Mouse (Mus musculus) ES-E14 (cell line): Measurements from ENCODE around the gene Olfr6.
"Not testable (repeated sequence)": the region's sequence is repeated elsewhere in the genome, so short reads cannot be mapped to it uniquely, and the experiment has no call there.

Source experiments
- CHD2 ChIP-seq: IDR thresholded peaks from 2 replicates; pipeline ENCODE4 v1.6.1; 2014; ENCODE audit warnings: mild to moderate bottlenecking, low read depth, low read length, inconsistent platforms
- HCFC1 ChIP-seq: IDR thresholded peaks from 2 replicates; pipeline ENCODE4 v1.6.1; 2012; ENCODE audit warnings: low read length, inconsistent platforms, borderline replicate concordance; ENCODE audit not compliant: insufficient read depth
- MAFK ChIP-seq: IDR thresholded peaks from 2 replicates; pipeline ENCODE4 v1.6.1; 2014; ENCODE audit warnings: mild to moderate bottlenecking, low read depth, low read length, inconsistent platforms; ENCODE audit not compliant: insufficient read depth
- ZC3H11A ChIP-seq: IDR thresholded peaks from 2 replicates; pipeline ENCODE4 v1.6.1; 2012; ENCODE audit warnings: low read depth, mild to moderate bottlenecking, inconsistent platforms, low read length, borderline replicate concordance
- ZNF384 ChIP-seq: IDR thresholded peaks from 2 replicates; pipeline ENCODE4 v1.6.1; 2012; ENCODE audit warnings: low read depth, low read length, inconsistent platforms

DNA sequence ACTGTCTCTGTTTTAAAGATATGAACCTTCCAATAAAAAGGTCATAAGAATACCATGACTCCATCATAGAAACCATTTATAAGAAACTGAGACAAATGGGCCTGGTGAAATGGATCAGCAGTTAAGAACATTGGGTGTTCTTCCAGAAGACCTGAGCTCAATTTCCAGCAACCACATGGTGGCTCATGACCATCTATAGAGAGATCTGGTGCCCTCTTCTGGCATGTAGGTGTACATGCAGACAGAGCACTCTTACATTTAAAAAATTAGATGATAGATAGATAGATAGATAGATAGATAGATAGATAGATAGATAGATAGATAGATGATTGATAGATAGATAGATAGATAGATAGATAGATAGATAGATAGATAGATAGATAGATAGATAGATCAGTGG is 3.8 kb upstream of the Olfr6 start:
- not testable (repeated sequence) for TF ChIP-seq ZC3H11A, CHD2, HCFC1, ZNF384, MAFK
